Mouse (Mus musculus): ENCODE data around the gene Dstyk. TPM values are rescaled to one million over a fixed set of nuclear protein-coding genes. Genes with fewer than 3 reads are reported as not detected.

The Dstyk gene
- 10 to 100 TPM; 40.9 to 51.7 (median 42.4) TPM for total RNA-seq (2022)

GRCm38 (mm10) chr1:132417319-132418251, at the start of gene Dstyk:
Dstyk (plus strand) TSS chr1:132417555.
- DNase-seq (ENCODE audit: low spot score in 2 of 2), result peak; percentile 79 to 90

GRCm38 (mm10) chr1:132367692-132368506, 49.5 kb upstream of the Dstyk start:
- DNase-seq (ENCODE audit: low spot score in 2 of 2), result peak in 1 of 2 experiments; percentile 69

DNA sequence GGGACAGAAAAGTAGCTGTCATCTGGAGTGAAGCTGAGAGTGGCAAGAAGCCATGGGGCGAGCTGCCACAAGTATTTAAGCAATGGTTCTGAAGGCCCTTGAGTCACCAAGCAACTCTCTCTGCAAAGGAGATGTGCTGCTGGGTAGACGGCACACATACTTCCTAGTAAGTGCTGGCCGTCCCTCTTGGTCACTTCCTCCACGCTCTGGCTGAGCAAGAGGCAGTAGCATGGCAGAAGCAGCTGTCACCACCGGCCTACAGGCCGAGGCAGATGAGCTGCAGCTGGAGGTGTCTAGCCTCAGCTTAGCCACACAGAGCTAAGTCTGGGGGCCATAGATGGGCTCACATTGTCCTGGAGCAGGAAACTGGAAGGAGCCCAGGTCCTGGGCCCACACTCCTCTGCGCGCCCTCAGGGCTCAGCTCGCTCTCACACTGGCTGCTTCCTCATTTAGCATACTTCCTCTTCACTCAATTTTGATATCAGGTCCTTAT, 46.6 kb upstream of the Dstyk start:
- no peak for DNase-seq (ENCODE audit: low spot score in 2 of 2)

- no peak for DNase-seq (ENCODE audit: low spot score in 2 of 2)
Measured at GRCm38 (mm10) chr1:132371298-132372081, 45.9 kb upstream of the Dstyk start.

DNA sequence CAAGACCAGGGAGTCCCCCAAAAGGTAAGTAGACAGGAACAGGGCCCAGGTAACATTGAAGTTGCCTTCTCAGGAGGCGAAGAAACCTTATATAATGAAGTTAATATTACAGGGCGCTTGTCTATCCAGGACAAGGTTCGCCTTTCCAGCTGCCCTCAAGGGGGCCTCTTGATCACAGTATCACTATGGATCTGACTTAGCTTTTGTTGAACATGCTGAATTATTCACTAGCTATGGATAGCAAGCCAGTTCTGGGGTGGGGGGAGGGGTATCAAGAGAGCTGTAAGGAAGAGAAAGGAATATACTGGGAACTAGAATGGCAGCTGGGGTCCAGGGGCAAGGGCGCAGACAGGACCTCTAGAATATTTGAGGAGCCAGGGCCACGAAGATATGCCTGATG, 45.0 kb upstream of the Dstyk start:
- DNase-seq (ENCODE audit: low spot score in 2 of 2), result no peak

DNA sequence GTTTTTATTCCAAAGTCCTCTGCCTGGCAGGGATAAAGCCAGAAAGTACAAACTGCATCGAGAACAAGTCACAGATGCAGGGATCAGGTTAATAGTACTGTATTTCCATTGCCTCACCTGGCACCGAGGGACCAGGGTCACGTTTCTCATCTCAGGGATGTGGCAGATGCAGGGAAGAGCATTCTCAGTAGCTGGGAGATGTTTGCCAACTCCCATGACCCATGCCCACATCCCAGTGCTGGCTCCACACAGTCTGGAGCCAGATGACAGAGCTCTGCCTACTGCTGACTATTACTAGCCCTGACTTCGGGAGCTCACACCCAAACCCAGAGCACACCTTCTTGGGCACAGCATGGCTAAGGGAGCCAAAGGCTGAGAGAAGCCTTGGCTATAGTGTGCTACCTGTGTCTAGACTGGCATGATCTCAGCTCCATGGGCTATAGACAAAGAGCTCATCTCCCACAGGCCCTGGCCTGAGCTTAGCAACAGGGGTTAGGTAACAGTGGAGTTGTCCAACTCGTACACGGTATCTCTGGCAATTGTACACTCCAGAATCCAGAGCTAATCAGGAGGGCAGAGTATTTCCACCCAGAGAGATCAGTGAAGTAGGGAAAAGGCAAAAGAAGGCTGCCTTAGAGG, 44.3 kb upstream of the Dstyk start:
- DNase-seq (ENCODE audit: low spot score in 2 of 2), result no peak

DNA sequence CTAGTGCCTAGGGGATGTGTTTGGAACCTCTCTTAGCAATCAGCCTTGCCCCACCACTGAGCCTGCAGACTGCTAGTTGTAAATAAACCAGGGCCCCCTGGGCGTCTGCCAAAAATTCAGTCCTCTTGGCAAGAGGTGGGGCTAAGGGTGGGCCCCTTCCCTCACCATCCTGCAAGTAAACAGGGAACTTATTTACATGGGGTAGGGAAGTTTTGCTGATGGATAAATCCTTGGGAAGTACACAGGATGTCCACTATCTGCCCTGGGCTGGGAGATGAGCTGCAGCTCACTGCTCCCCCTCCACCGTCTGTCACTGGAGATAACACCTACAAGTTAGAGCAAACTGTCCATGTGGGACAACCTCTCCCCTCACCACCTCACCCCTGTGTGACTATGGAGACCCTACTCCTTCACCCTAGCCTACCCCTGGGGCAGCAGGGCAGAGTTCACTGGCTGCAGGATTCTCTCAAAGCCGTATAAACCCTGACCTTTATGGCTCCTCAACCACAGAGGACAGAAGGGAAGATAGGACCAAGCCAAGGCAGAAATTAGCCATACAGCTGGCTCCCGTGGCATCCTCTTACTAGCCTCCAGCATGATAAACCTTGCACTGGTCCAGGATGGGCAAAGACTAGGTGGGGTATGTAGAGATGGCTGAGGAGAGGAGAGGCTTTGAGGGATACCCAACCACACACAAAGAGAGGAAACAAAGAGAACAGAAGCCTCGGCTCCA, 43.0 kb upstream of the Dstyk start:
- DNase-seq (ENCODE audit: low spot score in 2 of 2), result no peak

DNA sequence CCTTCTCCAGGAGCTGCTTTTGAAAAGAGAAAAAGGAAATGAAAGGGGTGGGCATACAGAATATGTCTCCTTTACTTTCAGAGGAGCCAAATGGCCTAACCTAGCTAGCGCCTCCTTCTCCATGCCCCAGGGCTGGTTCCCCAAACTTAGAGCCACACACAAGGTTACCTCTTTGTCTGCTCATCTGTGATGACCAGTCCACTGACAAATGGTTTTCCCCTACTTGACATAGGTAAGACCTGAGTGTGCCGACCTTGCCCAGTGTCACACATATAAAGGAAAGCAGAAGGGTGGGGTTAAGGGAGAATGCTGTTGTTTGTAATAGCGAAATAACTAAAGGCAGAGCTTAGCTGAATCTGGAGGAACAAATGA, 42.5 kb upstream of the Dstyk start:
- DNase-seq (ENCODE audit: low spot score in 2 of 2), result no peak

DNA sequence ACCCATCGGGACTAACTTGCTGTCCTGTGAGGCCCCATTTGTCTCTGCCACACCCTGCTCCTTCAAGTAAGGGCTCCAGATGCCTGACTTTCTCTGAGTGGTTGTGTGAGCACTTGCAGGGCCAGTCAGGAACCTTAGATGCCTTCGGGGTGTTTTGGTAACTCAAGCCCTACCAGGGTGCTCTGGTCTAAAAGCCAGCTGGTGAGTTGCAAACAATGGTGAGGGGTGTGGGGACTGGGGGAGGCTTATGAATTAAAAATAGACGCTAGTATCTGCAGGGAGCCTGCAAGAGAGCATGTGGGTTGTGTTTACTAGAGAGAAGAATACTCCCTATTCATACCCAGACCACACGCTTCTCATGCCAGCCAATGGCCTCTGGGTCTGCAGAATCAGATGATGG, 42.1 kb upstream of the Dstyk start:
- DNase-seq (ENCODE audit: low spot score in 2 of 2), result peak in 1 of 2 experiments; percentile 73

GRCm38 (mm10) chr1:132376211-132377054, 40.9 kb upstream of the Dstyk start:
- no peak for DNase-seq (ENCODE audit: low spot score in 2 of 2)

GRCm38 (mm10) chr1:132377055-132377365, 40.3 kb upstream of the Dstyk start:
- DNase-seq (ENCODE audit: low spot score in 2 of 2), result no peak

DNA sequence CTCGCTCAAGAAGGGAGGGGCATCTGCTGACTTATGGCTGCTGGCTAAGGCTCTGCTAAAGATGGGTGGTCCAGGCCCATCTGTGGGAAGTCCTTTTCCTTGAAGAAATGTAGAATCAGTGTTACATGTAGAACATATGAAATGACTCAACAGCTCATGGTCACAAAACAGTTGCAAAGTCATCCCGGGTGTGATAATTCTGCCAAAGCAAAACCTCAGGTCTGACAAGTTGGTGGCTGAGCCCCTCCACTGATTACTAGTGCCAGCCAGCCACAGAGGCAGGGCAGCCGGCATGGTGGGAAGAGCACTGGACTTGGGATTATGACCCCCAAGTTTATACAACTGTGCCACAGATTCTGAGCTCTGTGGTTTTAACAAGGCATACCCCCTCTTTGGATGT, 39.5 kb upstream of the Dstyk start:
- DNase-seq (ENCODE audit: low spot score in 2 of 2), result no peak

GRCm38 (mm10) chr1:132380550-132381100, 36.7 kb upstream of the Dstyk start:
- no peak for DNase-seq (ENCODE audit: low spot score in 2 of 2)

- DNase-seq (ENCODE audit: low spot score in 2 of 2), result no peak
Measured at GRCm38 (mm10) chr1:132381929-132382328, 35.4 kb upstream of the Dstyk start.

DNA sequence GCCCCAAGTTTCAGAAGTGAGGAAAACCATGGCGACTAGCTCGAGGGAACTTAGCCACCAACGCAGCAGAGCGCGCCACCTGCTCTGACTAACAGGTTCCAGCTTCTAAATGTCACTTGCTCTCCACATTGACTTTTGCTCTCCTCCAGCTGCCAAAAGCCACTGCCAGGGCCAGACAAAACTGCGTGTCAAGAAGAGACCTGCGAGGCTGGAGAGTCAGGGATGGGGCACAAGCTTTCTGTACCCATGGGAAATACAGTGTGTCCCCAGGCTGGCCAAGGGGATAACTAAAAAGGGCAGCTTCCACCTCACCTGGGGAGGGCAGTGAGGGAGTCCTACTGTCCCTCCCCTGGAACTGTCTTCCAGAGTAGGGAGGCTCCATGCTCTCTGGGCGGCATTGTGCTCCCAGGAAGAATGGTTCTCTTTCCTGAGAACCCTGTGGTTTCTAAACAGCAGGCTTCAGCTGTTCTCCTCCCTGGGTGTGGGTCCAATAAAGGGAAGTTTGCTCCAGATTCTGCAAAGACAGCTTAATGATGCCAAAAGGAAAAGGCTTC, 33.3 kb upstream of the Dstyk start:
- DNase-seq (ENCODE audit: low spot score in 2 of 2), result no peak

DNA sequence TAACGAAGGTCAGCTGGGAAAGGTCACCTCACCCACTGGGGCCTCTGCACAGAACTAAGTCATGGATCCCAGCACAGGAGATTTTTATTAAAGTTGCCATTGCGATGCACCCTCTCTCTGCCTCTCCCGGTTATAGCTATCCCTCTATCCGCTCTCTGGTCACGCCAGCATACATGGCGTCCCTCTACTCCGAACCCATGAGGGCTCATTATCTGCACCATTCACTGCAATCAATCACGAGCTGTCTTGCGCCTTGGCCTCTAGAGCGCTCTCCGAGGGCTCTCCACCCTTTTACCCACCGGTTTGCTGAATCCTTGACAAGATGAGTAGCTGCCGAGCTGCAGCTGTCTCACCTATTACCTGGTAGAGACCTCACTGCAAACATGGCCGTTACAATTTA, 32.1 kb upstream of the Dstyk start:
- DNase-seq (ENCODE audit: low spot score in 2 of 2), result no peak

- no peak for DNase-seq (ENCODE audit: low spot score in 2 of 2)
Measured at GRCm38 (mm10) chr1:132385711-132386110, 31.6 kb upstream of the Dstyk start.

DNA sequence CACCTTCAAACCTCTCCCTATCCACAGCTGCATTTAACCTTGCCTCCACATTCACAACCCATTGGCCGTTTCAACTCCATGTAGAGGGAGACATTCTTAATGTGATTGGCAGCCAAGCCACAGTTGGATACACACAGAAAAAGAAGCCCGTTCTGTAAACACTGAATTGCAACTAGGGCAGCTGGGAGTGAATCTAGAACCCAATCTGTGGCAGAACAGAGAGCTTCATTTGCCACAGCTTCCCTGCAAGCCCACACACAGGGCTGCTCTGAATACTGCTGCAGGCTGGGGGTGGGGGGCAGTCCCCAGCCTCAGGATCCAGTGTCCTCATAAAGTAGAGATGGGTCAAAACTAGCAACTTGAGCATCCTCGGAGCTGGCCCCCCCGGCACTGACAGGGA, 31.1 kb upstream of the Dstyk start:
- no peak for DNase-seq (ENCODE audit: low spot score in 2 of 2)

GRCm38 (mm10) chr1:132387943-132388342, 29.4 kb upstream of the Dstyk start:
- peak in 1 of 2 experiments; percentile 24 for DNase-seq (ENCODE audit: low spot score in 2 of 2)

Data from left cerebral cortex, adult 8-10 months (tissue).